Mouse (Mus musculus) E14TG2a.4 (cell line): ENCODE results near the gene Mapkap1.

Experiments used
- H3K27me3 ChIP-seq: 2 replicates; pipeline ENCODE4 v1.6.1; 2014; ENCODE audit warnings: low read length, control low read depth; ENCODE audit not compliant: insufficient read depth
- H3K36me3 ChIP-seq: 2 replicates; pipeline ENCODE4 v1.6.1; 2014; ENCODE audit warnings: low read length, control low read depth; ENCODE audit not compliant: insufficient read depth
- H3K4me1 ChIP-seq: replicated peaks from 2 replicates; pipeline ENCODE4 v1.6.1; 2014; ENCODE audit warnings: low read depth, low read length, control low read depth
- H3K4me3 ChIP-seq: replicated peaks from 2 replicates; pipeline ENCODE4 v1.5.1; 2014; ENCODE audit warnings: mild to moderate bottlenecking, low read length
- H3K9me3 ChIP-seq: 2 replicates; pipeline ENCODE4 v1.6.1; 2014; ENCODE audit warnings: low read length, control low read depth
- CTCF ChIP-seq: conservative IDR thresholded peaks from 2 replicates; pipeline ENCODE4 v1.5.1; 2014; ENCODE audit warnings: low read length
- NANOG ChIP-seq: IDR thresholded peaks from 2 replicates; pipeline ENCODE4 v1.6.1; 2014; ENCODE audit warnings: borderline replicate concordance, low read length, mixed read lengths
- POU5F1 ChIP-seq: IDR thresholded peaks from 2 replicates; pipeline ENCODE4 v1.6.1; 2014; ENCODE audit warnings: low read length, borderline replicate concordance

Gene Mapkap1

DNA sequence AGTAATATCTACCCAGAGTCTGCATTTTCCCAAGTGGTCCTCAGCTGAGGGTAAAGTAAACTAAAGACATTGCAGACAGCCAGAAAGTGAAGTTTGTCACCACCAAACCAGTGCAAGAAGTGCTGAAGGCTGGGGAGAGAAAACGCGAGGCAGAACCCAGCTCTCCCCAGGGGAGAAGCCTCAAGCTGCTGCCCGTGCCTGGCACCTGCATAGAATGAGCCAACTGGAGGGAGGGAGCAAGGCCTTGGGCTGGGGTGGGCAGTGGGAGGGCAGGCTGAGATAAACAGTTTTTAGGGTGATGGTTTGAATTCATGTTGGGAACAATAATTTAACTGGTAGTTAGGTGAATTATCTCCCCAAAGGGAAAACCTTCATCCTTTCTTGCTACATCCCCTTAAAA is 202.3 kb downstream of the Mapkap1 start:
- H3K27me3 ChIP-seq = no peaks in the 10 kb centered on the region
- TF ChIP-seq CTCF (no peak), POU5F1 (no peak), NANOG (no peak)
- H3K4me1 ChIP-seq = peaks cover 17% of the 10 kb centered on the region
- H3K36me3 ChIP-seq = 0 out of 2 replicates have a peak, but pooled peaks cover 6% of the 10 kb centered on the region
- no peak overlapping the region for H3K4me3 ChIP-seq
- H3K9me3 ChIP-seq = 0 out of 2 replicates have a peak, but pooled peaks cover 7% of the 10 kb centered on the region

DNA sequence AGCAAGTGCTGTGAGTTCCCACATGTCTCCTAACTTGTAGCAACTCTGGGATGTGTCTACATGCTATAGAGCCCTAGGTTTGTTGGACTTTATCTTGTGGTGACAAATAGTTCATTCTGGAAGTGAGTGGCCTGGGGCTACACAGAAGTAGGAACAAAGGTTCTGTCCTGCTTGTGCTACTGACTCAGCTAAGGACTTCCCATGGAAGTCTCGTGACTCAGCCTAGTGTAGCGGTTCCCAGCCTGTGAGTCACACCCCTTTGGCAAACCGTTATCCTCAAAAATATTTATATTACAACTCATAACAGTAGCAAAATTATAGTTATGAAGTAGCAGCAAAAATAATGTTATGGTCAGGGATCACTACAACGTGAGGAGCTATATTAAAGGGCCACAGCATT is 202.9 kb downstream of the Mapkap1 start:
- TF ChIP-seq NANOG = no peak
- Histone ChIP-seq H3K27me3 (no peaks in the 10 kb centered on the region), H3K4me1 (peaks cover 11% of the 10 kb centered on the region), H3K9me3 (0 out of 2 replicates have a peak, but pooled peaks cover 7% of the 10 kb centered on the region), H3K36me3 (0 out of 2 replicates have a peak, but pooled peaks cover 6% of the 10 kb centered on the region), H3K4me3 (no peak overlapping the region)

DNA sequence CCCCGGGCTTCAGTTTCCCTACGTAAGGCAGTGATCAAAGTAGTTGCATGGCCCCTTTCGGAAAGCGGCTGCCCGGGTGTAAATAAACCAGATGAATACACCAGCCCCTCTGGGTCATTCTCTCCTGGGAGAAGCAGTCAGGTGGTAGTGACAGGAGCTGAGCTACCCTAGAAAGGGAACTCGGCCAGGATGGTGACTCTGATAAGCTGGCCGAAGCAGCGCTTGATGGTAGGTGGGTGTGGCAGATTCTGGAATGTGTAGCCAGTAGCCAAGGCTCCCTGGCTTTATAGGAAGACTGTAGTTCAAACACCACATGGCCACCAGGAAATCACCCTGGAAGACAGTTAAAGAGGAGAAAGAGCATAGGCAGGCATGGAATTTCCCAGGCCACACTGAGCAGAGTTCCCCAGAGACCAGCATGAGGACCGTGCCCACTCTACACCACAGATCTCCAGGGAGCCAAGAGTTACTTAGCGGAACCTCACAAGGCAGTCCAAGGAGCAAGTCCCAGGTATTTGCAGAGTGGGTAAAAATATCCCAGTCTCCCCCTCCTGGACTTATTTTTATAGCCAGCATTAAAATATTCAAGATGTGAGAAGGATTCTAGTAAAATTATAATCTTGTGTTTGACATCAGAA is 214.3 kb downstream of the Mapkap1 start:
- H3K4me3 ChIP-seq = no peak overlapping the region
- peaks cover 14% of the 10 kb centered on the region for H3K4me1 ChIP-seq
- no peaks in the 10 kb centered on the region for H3K27me3 ChIP-seq
- H3K9me3 ChIP-seq = no peaks in the 10 kb centered on the region
- TF ChIP-seq POU5F1 (no peak), CTCF (no peak), NANOG (no peak)
- peaks cover 34% of the 10 kb centered on the region for H3K36me3 ChIP-seq

- no peaks in the 10 kb centered on the region for H3K27me3 ChIP-seq
- H3K4me3 ChIP-seq = no peak overlapping the region
- TF ChIP-seq CTCF = no peak
- TF ChIP-seq NANOG = no peak
- no peak for TF ChIP-seq POU5F1
- no peaks in the 10 kb centered on the region for H3K9me3 ChIP-seq
- H3K4me1 ChIP-seq = peaks cover 14% of the 10 kb centered on the region
- H3K36me3 ChIP-seq = peaks cover 34% of the 10 kb centered on the region
Measured at GRCm38 (mm10) chr2:34621485-34621884, 214.9 kb downstream of the Mapkap1 start.

GRCm38 (mm10) chr2:34622518-34622917 is 215.9 kb downstream of the Mapkap1 start:
- no peak overlapping the region for H3K4me3 ChIP-seq
- peaks cover 34% of the 10 kb centered on the region for H3K36me3 ChIP-seq
- no peaks in the 10 kb centered on the region for H3K27me3 ChIP-seq
- peaks cover 24% of the 10 kb centered on the region for H3K4me1 ChIP-seq
- no peaks in the 10 kb centered on the region for H3K9me3 ChIP-seq
- TF ChIP-seq CTCF (no peak), POU5F1 (no peak), NANOG (no peak)

- H3K27me3 ChIP-seq = no peaks in the 10 kb centered on the region
Measured at GRCm38 (mm10) chr2:34623181-34623580, 216.6 kb downstream of the Mapkap1 start.

DNA sequence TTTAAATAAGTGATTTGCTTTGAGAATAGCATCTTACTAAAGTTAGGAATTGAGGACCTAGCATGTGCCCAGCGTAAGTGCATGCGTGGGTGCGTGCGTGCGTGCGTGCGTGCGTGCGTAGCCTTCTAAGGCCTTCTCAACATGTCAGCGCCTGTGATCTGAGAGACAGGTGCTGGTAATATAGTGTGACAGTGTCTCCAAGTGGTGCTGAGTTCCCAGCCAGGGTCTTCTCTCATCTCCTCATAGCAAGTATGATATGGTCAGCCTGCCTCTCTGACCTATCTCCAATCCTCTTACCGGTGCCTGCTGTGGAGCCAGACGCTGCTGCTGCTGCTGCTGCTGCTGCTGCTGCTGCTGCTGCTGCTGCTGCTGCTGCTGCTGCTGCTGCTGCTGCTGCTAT is 217.5 kb downstream of the Mapkap1 start:
- Histone ChIP-seq H3K9me3 (no peaks in the 10 kb centered on the region), H3K36me3 (peaks cover 34% of the 10 kb centered on the region), H3K27me3 (no peaks in the 10 kb centered on the region), H3K4me1 (peaks cover 27% of the 10 kb centered on the region), H3K4me3 (no peak overlapping the region)
- TF ChIP-seq POU5F1 = no peak
- no peak for TF ChIP-seq NANOG
- TF ChIP-seq CTCF = no peak

More at GRCm38 (mm10) chr2:34623181-34623580, 216.6 kb downstream of the Mapkap1 start:
- H3K9me3 ChIP-seq = no peaks in the 10 kb centered on the region
- no peak overlapping the region for H3K4me3 ChIP-seq
- H3K4me1 ChIP-seq = peaks cover 29% of the 10 kb centered on the region
- no peak for TF ChIP-seq NANOG
- TF ChIP-seq CTCF = no peak
- TF ChIP-seq POU5F1 = no peak
- peaks cover 34% of the 10 kb centered on the region for H3K36me3 ChIP-seq

- H3K4me3 ChIP-seq = no peak overlapping the region; the same call in 1 of the 2 replicates
- TF ChIP-seq NANOG (no peak), CTCF (no peak)
- peaks cover 22% of the 10 kb centered on the region for H3K4me1 ChIP-seq
- no peaks in the 10 kb centered on the region; the same call in 1 of the 2 replicates for H3K27me3 ChIP-seq
- H3K9me3 ChIP-seq = no peaks in the 10 kb centered on the region
- H3K36me3 ChIP-seq = peaks cover 27% of the 10 kb centered on the region
Measured at GRCm38 (mm10) chr2:34627328-34628226, 221.0 kb downstream of the Mapkap1 start.
